Mouse (Mus musculus): Measurements from ENCODE around the gene Cd300lb.

GRCm38 (mm10) chr11:114923961-114924360, 10.2 kb downstream of the Cd300lb start:
- peak; percentile 85 for TF ChIP-seq CTCF (IDR thresholded peaks at IDR 0.05; ENCODE audit: control insufficient read depth, insufficient read depth, low read length)
- no peak for TF ChIP-seq POLR2A (IDR thresholded peaks at IDR 0.05; ENCODE audit: borderline replicate concordance, control insufficient read depth, low read depth, low read length)
